Mouse (Mus musculus) heart, postnatal 10 days (tissue): Measurements from ENCODE around the gene Acsl4. TPM values are rescaled to one million over a fixed set of nuclear protein-coding genes. Genes with fewer than 3 reads are reported as not detected.

Source experiments
- total RNA-seq, 2 experiments: library from RNA; stranded (reverse); gene quantifications; 2 replicates each; pipeline ENCODE4 v1.2.3; 2021

Acsl4 gene
- total RNA-seq, 2 experiments from 2014 or later: 15.6 to 16.0 TPM

Other genes with a start within 250 kb of the Acsl4 start
- not detected for gene Gucy2f, start 193.6 kb downstream of the Acsl4 start, total RNA-seq
- gene Nxt2, start 163.8 kb downstream of the Acsl4 start, total RNA-seq: 1 to 10 TPM; 5.9 to 6.0 TPM
- 1 to 10 TPM; 1.3 to 2.0 TPM for gene Kcne1l, start 84.2 kb downstream of the Acsl4 start, total RNA-seq